Mouse (Mus musculus) leukemia stem cell, adult 10-12 weeks (primary cell): Measurements from ENCODE around the gene Pdk2. TPM values are rescaled to one million over a fixed set of nuclear protein-coding genes. Genes with fewer than 3 reads are reported as not detected.

ENCODE experiments used
- polyA plus RNA-seq: library from polyadenylated mRNA; stranded (reverse); fragments of >175 nt; gene quantifications from 2 replicates; pipeline ENCODE4 v1.2.3, GENCODE M21; 2012; ENCODE audit warnings: low replicate concordance

Pdk2 gene
- 6.0 and 7.6 TPM in 2 replicates for polyA plus RNA-seq

DNA sequence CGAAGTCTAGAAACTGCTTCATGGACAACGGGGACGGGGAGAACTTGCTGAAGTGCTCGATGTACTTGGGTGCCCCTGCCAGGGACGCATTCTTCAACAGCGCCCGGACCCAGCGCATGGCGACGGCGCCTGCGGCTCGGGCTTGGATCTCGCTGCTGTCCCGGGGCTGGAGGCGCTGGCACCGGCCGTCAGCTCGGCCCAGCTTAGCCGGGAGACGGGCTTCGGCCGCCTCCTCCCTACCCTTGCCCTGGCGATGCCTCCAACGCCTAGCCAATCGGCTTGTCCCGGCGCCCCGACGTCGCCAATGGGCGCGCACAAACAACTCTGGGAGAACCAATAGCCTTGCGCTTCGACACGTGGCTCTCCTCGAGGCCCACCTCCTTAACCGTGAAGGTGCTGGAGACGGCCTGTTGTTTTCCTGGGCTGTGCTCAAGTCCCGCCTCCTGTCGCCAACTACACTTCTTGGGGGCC lies at the start of gene Pdk2:
Pdk2 (minus strand) TSS at position 216 of the 471 bp plus-strand sequence.

DNA sequence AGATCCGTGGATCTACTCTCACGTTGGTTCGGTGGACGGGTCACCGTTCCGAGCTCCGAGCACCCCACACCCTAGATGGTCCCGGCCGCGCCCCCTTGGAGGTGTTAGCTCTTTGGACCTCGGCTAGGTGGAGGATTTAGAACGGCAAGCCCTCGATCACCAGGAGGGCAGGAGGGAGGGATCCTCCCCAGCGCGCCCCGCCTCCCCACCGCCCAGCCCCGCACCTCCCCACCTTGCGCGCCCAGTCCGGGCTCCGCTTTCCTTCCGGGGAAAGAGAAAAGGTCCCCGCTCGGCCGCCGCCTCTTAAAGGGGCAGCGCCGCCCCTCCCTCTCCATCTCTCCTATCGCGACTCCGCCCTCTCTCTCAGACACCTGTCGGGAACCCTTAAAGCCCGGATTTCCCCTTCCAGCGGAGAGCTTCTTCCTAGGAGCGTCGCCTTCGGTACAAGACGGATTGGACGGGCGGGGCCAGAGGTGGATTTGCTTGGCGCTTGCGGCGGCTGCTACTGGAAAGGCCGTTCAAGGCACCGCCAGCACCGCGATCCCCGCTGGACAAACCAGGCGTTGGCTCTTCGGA lies 35.5 kb upstream of the Pdk2 start, which contains the start of gene Itga3:
Itga3 (minus strand) TSS at position 266 of the 576 bp plus-strand sequence.

DNA sequence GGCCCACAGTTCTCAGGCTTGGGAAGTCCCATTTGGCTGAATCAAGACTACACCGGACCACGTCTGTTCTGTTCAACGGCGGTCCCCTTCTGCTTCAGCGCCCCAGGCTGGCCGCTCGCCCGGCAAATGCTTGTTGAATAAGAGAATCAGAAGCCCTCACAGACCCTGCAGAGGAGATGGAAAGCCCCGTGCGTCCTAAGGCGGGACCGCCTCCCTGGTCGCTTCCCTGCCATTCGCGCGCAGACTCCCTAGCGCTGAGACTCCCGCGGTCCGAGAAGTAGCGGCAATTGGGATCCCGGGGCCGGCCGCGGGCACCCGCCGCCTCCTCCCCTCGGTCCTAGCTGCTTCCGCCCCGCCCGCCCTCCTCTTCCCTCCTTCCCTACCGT lies 31.5 kb downstream of the Pdk2 start, which contains the start of gene Samd14:
Samd14 (plus strand) TSS at position 251 of the 386 bp plus-strand sequence.

DNA sequence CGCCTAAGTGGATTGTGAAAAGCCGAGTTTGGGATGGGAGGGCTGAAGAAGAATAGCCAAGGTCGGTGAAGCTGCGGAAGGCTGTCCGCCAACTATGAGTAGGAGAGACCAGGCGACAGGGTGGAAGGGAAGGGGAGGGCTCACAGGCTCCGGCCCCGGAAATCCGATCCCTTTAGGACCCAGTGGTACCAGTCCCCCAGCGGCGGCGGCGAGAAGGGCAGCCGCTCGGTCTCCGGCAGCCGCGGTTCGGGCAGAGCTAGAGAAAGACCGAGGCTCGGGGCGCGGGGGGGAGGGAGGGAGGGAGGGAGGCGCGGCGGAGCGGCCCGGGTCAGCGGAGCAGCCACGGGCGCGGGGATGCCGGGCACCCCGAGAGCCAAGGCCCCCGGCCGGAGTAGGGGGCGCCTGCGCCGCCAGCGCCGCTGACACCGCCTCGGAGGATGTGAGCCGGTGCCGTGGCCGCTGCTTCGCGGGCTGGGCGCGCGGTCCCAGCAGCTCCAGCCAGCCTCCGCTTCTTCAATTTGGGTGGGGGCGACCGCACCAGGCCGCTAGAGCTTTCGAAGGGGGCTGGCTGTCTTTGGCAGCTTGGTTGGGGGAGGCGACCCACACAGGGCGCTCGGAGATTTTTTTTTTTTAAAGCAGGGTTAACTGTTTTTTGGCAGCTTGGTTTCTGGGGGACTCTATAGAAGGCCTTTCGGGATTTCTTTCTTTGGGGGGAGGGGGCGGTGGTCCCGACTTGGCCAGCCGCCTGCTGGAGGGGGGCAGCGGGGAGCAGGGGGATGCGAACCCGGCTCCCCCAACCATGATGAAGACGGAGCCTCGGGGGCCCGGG lies 50.2 kb downstream of the Pdk2 start, which contains the start of gene Ppp1r9b:
Ppp1r9b (plus strand) TSS at position 287 of the 829 bp plus-strand sequence.

Other genes with a start within 250 kb of the Pdk2 start
- gene Col1a1, start 105.1 kb downstream of the Pdk2 start, polyA plus RNA-seq: 2.9 and 4.8 TPM in 2 replicates
- gene Hils1, start 73.8 kb downstream of the Pdk2 start, polyA plus RNA-seq: not detected in 2 replicates
- not detected in 2 replicates for gene Sgca, start 65.0 kb downstream of the Pdk2 start, polyA plus RNA-seq
- 486 and 536 TPM in 2 replicates for gene Ppp1r9b, start 50.3 kb downstream of the Pdk2 start, polyA plus RNA-seq
- 609 and 778 TPM in 2 replicates for gene Samd14, start 31.5 kb downstream of the Pdk2 start, polyA plus RNA-seq
- 1.3 and 1.8 TPM in 2 replicates for gene Itga3, start 35.4 kb upstream of the Pdk2 start, polyA plus RNA-seq
- not detected in 2 replicates for gene Dlx3, start 78.8 kb upstream of the Pdk2 start, polyA plus RNA-seq
- 0.07 TPM in 1 of 2 replicates, not detected in the other for gene Dlx4, start 104.9 kb upstream of the Pdk2 start, polyA plus RNA-seq
- 0.18 TPM in 1 of 2 replicates, not detected in the other for gene Tac4, start 220.2 kb upstream of the Pdk2 start, polyA plus RNA-seq